Mouse (Mus musculus) G1E (cell line): ENCODE data around the gene Bcas2. TPM values are rescaled to one million over a fixed set of nuclear protein-coding genes. Genes with fewer than 3 reads are reported as not detected.

Experiments
- ATAC-seq: 2 replicates; pipeline ENCODE4 v1.8.0; 2016; ENCODE audit warnings: mild to moderate bottlenecking; ENCODE audit not compliant: insufficient number of reproducible peaks, poor library complexity, low FRiP score, severe bottlenecking; ENCODE audit errors: extremely low read depth
- DNase-seq: peaks from one replicate; pipeline ENCODE4 v3.0.0; 2012; ENCODE audit warnings: low spot score
- H3K27me3 ChIP-seq: 2 replicates; pipeline ENCODE4 v1.6.1; 2012; ENCODE audit warnings: mild to moderate bottlenecking, low read length, inconsistent platforms; ENCODE audit not compliant: insufficient read depth
- H3K36me3 ChIP-seq: replicated peaks from 2 replicates; pipeline ENCODE3; 2012; ENCODE audit warnings: mild to moderate bottlenecking, inconsistent platforms
- H3K4me1 ChIP-seq: 2 replicates; pipeline ENCODE4 v1.6.1; 2012; ENCODE audit warnings: low read depth, low read length, inconsistent platforms, mixed read lengths; ENCODE audit not compliant: insufficient read depth
- H3K4me3 ChIP-seq: 2 replicates; pipeline ENCODE4 v1.5.1; 2012; ENCODE audit warnings: low read depth, mild to moderate bottlenecking, inconsistent platforms, low read length, moderate library complexity, mixed read lengths
- H3K9me3 ChIP-seq: replicated peaks from 2 replicates; pipeline ENCODE4 v1.6.1; 2012; ENCODE audit warnings: inconsistent platforms
- CTCF ChIP-seq: IDR thresholded peaks from 2 replicates; pipeline ENCODE4 v1.5.1; 2012; ENCODE audit warnings: low read depth, low read length, inconsistent platforms, mixed read lengths
- GATA1 ChIP-seq: IDR thresholded peaks from 2 replicates; pipeline ENCODE4 v1.6.1; 2012; ENCODE audit warnings: borderline replicate concordance, low read length, inconsistent platforms, mixed read lengths
- GATA2 ChIP-seq: IDR thresholded peaks from 2 replicates; pipeline ENCODE4 v1.6.1; 2012; ENCODE audit warnings: low read depth, low read length, inconsistent platforms, borderline replicate concordance
- POLR2AphosphoS5 ChIP-seq: IDR thresholded peaks from 2 replicates; pipeline ENCODE4 v1.6.1; 2012; ENCODE audit warnings: low read depth, low read length, inconsistent platforms; ENCODE audit not compliant: insufficient replicate concordance
- TAL1 ChIP-seq: conservative IDR thresholded peaks from 2 replicates; pipeline ENCODE4 v1.6.1; 2012; ENCODE audit warnings: low read depth, low read length, inconsistent platforms, mixed read lengths
- polyA plus RNA-seq: library from polyadenylated mRNA; stranded (reverse); fragments of >175 nt; gene quantifications from 2 replicates; pipeline ENCODE4 v1.2.3, GENCODE M21; 2012
- total RNA-seq, 2 experiments: library from RNA; stranded (forward) in 1 of 2; stranded (reverse) in 1 of 2; fragments of 200-1000 nt in 1 of 2; fragments of >200 nt in 1 of 2; fragmentation: Nextera tagmentation in 1 of 2; gene quantifications; 2 replicates each; pipeline ENCODE4 v1.2.3; 2014 to 2017

Gene Bcas2
- total and polyA plus RNA-seq, 3 experiments: 110 to 292 (median 132) TPM

DNA sequence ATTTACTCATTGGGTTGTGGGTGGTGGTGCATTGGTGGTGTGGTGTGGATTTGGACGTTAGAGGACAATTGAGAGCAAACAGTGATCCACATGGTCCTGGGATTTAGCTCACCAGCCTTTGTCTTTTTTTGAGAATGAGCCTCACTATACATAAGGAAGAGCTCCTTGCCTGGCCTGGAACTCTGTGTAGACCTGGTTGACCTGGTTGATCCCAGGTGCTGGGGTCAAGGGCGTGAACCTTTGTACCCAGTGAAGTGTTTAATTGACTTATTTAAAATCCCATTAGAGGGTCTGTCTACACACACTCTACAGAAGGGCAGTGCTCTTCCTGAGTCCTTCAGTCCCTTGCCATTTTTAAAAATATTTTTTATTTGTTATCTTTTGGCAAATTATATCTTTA, 26.1 kb upstream of the Bcas2 start:
- Histone ChIP-seq H3K9me3 (no peaks in the 10 kb centered on the region), H3K4me1 (peaks cover 11% of the 10 kb centered on the region), H3K36me3 (peaks cover 24% of the 10 kb centered on the region), H3K4me3 (no peak overlapping the region), H3K27me3 (no peaks in the 10 kb centered on the region)
- DNase-seq (no peak), ATAC-seq (no peak)
- TF ChIP-seq GATA2 (no peak), POLR2AphosphoS5 (no peak)

DNA sequence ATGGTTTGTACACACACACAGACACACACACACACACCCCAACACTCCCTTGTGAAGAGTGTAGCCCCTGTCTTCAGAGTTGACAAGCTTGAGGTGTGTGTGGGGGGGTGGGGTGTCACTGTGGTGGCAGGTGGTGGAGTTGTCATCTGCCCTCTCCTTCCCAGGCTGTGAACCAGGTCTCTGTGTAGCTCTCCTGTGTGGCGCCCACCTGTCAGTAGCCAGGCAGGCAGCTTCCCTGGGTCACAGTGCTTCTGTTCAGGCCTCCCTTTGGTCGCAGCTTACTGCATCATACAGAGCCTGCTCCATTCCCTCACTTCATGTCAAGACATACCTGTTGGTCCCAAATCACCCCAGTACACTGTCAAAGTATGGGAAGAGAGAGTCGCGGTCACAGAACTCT, 25.7 kb upstream of the Bcas2 start:
- Histone ChIP-seq H3K36me3 (peaks cover 26% of the 10 kb centered on the region), H3K9me3 (no peaks in the 10 kb centered on the region), H3K4me3 (no peak overlapping the region), H3K27me3 (no peaks in the 10 kb centered on the region), H3K4me1 (peaks cover 11% of the 10 kb centered on the region)
- TF ChIP-seq CTCF (no peak), POLR2AphosphoS5 (no peak), GATA2 (no peak), TAL1 (no peak), GATA1 (no peak)
- DNase-seq (no peak), ATAC-seq (no peak)

DNA sequence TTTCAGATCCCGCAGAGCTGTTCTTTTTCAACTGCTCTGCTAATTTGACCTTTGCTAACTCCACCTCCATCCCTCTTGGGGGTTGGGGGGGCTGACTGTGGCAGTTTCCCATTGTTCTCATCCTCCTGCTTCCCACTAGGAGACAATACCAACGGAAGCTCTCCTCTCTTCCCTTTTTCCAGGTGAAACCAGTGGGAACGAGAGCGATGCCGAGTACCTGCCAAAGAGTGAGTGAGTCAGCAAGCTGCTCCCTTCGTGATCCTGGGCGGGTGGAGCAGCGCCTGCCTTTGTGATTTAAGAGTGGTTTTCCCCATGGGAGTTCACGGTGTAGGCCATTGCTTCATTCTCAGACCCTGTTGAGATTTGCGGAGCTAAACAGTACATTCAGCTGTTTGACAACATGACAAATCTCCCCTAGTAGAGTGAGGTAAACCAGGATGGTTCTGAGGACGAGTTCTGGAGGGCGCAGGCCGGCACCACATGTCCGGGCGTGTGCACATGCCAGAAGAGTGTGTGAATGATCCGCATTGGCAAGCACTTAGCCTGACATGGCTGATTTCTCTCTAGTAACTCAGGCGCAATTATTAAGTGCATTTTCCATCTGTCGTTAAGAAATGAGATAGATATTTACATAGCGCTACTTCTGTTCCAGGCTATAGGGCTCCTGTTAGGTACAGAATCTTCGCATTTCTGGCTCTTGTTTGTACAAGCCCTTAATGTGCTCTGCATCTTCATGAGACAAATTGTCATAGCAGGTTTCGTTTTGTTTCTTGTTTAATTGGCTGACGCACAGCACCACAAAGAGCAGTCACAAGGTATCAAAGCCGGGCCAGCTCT, 24.9 kb upstream of the Bcas2 start:
- DNase-seq (no peak), ATAC-seq (no peak)
- no peak for TF ChIP-seq CTCF
- Histone ChIP-seq H3K4me3 (no peak overlapping the region), H3K4me1 (peaks cover 5% of the 10 kb centered on the region; the same call in 1 of the 2 replicates), H3K9me3 (no peaks in the 10 kb centered on the region), H3K27me3 (no peaks in the 10 kb centered on the region), H3K36me3 (peaks cover 28% of the 10 kb centered on the region)

DNA sequence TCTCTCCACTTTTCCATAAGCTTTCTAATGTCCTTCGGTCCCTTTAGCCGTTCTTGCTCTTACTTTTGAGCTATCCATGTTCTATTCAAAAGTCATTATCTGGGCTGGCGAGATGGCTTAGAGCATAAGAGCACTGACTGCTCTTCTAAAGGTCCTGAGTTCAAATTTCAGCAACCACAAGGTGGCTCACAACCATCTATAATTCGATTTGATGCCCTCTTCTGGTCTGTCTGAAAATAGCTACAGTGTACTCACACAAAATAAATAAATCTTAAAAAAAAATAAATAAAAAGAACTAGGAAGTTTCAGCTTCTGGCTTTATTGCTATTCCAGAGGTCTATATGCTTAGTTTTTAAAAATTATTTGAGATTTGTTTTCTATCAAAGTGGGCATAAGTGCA, 23.7 kb upstream of the Bcas2 start:
- H3K36me3 ChIP-seq: peaks cover 33% of the 10 kb centered on the region
- H3K27me3 ChIP-seq: no peaks in the 10 kb centered on the region
- DNase-seq: no peak
- H3K9me3 ChIP-seq: no peaks in the 10 kb centered on the region
- no peak overlapping the region for H3K4me3 ChIP-seq
- H3K4me1 ChIP-seq: peaks cover 5% of the 10 kb centered on the region; the same call in 1 of the 2 replicates
- TF ChIP-seq TAL1 (no peak), GATA2 (no peak), CTCF (no peak), POLR2AphosphoS5 (no peak), GATA1 (no peak)
- no peak for ATAC-seq

DNA sequence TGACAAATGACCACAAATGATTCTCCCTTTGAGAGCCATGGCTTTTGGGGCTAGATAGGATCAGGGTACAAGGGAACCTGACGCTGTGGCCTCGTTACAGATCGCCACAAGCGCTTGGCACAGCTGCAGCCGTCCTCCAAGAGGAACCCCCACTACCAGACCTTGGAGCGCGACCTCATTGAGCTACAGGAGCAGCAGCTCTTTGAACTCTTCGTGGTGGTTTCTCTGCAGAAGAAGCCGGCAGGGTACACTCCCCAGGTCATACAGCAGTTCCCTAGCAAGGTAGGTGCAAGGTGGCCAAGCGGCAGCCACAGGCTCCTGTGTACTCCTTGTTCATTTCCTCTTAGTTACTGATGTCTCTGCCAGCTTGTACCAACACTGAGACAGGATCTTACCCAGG, 22.5 kb upstream of the Bcas2 start:
- no peak for ATAC-seq
- Histone ChIP-seq H3K4me1 (peaks cover 5% of the 10 kb centered on the region; the same call in 1 of the 2 replicates), H3K27me3 (no peaks in the 10 kb centered on the region), H3K9me3 (no peaks in the 10 kb centered on the region), H3K4me3 (no peak overlapping the region), H3K36me3 (peaks cover 44% of the 10 kb centered on the region)
- no peak for TF ChIP-seq GATA2
- no peak for TF ChIP-seq POLR2AphosphoS5
- TF ChIP-seq GATA1: no peak
- TF ChIP-seq CTCF: no peak
- no peak for TF ChIP-seq TAL1
- DNase-seq: no peak

DNA sequence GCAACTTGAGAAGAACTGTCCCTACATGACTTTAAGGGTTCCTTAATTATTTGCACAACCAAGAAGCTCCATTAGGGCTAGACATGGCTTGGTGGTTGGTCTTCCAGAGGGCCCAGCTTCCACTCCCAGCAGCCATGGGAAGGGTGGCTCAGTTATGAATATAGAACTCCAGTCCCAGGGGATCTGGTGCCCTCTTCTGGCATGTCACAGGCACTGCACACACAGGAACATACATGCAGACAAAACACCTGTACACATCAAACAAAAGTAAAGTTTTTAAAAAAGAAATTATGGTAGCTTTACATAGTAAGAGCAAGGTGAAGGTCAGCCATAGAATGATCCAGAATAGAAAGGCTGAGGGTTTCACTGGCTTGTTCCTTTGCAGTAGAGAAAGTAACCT, 17.7 kb upstream of the Bcas2 start:
- no peak for DNase-seq
- Histone ChIP-seq H3K27me3 (no peaks in the 10 kb centered on the region), H3K9me3 (no peaks in the 10 kb centered on the region), H3K36me3 (peaks cover 48% of the 10 kb centered on the region), H3K4me3 (no peak overlapping the region), H3K4me1 (peaks cover 4% of the 10 kb centered on the region; the same call in 1 of the 2 replicates)
- no peak for ATAC-seq
- TF ChIP-seq CTCF (0 out of 2 replicates have a peak, but pooled peaks have one; percentile 34), POLR2AphosphoS5 (no peak)
